Mouse (Mus musculus) MEL (cell line): ENCODE measurements around the gene Fam131b.

ENCODE experiments used
- CHD1 ChIP-seq: IDR thresholded peaks from 2 replicates; pipeline ENCODE4 v1.6.1; 2012; ENCODE audit warnings: low read depth, mild to moderate bottlenecking, inconsistent platforms, low read length, improper control_type of control experiment
- CTCF ChIP-seq, 3 experiments: IDR thresholded peaks in 2 of 3; conservative IDR thresholded peaks in 1 of 3; 2 replicates each; pipeline ENCODE4 v1.5.1; 2011 to 2012; ENCODE audit warnings: low read length in 3 of 3, low read depth in 2 of 3, mild to moderate bottlenecking in 2 of 3, improper control_type of control experiment in 1 of 3, inconsistent platforms in 1 of 3, mixed read lengths in 1 of 3, moderate library complexity in 1 of 3; ENCODE audit not compliant: control insufficient read depth in 1 of 3, insufficient read depth in 1 of 3, poor library complexity in 1 of 3, severe bottlenecking in 1 of 3
- EP300 ChIP-seq, 2 experiments: IDR thresholded peaks; 2 replicates each; pipeline ENCODE4 v1.6.1; 2011; ENCODE audit warnings: improper control_type of control experiment in 2 of 2, low read length in 2 of 2, low read depth in 1 of 2, mild to moderate bottlenecking in 1 of 2
- MAFK ChIP-seq: IDR thresholded peaks from 2 replicates; pipeline ENCODE4 v1.6.1; 2011; ENCODE audit warnings: low read depth, mild to moderate bottlenecking, low read length, improper control_type of control experiment, borderline replicate concordance
- NRF1 ChIP-seq: IDR thresholded peaks from 2 replicates; pipeline ENCODE4 v1.6.1; 2014; ENCODE audit warnings: low read depth, mild to moderate bottlenecking, inconsistent platforms, low read length, improper control_type of control experiment, moderate library complexity; ENCODE audit not compliant: poor library complexity, insufficient read depth, severe bottlenecking
- POLR2A ChIP-seq, 2 experiments: IDR thresholded peaks; 2 replicates each; pipeline ENCODE4 v1.6.1; 2011 to 2012; ENCODE audit warnings: low read length in 2 of 2, mild to moderate bottlenecking in 2 of 2, control low read depth in 1 of 2, improper control_type of control experiment in 1 of 2, low read depth in 1 of 2, moderate library complexity in 1 of 2; ENCODE audit not compliant: control insufficient read depth in 1 of 2, insufficient read depth in 1 of 2, poor library complexity in 1 of 2
- POLR2AphosphoS5 ChIP-seq: IDR thresholded peaks from 2 replicates; pipeline ENCODE4 v1.6.1; 2012; ENCODE audit warnings: low read depth, borderline replicate concordance, mild to moderate bottlenecking, inconsistent platforms, low read length, moderate library complexity, mixed read lengths
- ZKSCAN1 ChIP-seq: IDR thresholded peaks from 2 replicates; pipeline ENCODE4 v1.6.1; 2012; ENCODE audit warnings: low read depth, mild to moderate bottlenecking, inconsistent platforms, low read length, improper control_type of control experiment, moderate library complexity

GRCm38 (mm10) chr6:42362074-42362473 is 37.6 kb upstream of the Fam131b start:
- TF ChIP-seq CTCF (IDR thresholded peaks at IDR 0.05 in 2 of 3, conservative IDR thresholded peaks at IDR 0.05 in 1 of 3; ENCODE audit: control insufficient read depth in 1 of 3, insufficient read depth in 1 of 3, low read depth in 2 of 3, low read length in 3 of 3, poor library complexity in 1 of 3, severe bottlenecking in 1 of 3) (no peak), POLR2A (IDR thresholded peaks at IDR 0.05; ENCODE audit: control insufficient read depth in 1 of 2, insufficient read depth in 1 of 2, low read depth in 1 of 2, low read length in 2 of 2, poor library complexity in 1 of 2) (no peak), EP300 (IDR thresholded peaks at IDR 0.05; ENCODE audit: low read depth in 1 of 2, low read length in 2 of 2) (no peak), MAFK (no peak), POLR2AphosphoS5 (no peak), ZKSCAN1 (no peak), CHD1 (no peak), NRF1 (no peak)
